Comparison of ENCODE assay signal across 33 mouse cellular contexts in genomic region chr17:57173351-57173750, GRCm38 (mm10). TPM values are rescaled to one million over a fixed set of nuclear protein-coding genes. Genes with fewer than 3 reads are reported as not detected.
DNase-seq lines count a peak whose midpoint lies in the region; ATAC-seq and TF ChIP-seq lines count a peak whose summit lies in the region.
"Had no signal": no experiment of that assay in that cellular context is flagged by ENCODE, and none has a peak within 500 bp of the region (broad histone marks: within the 10 kb centered on the region; RNA-seq: fewer than 3 reads in every experiment).

No protein-coding gene starts in this region.

- no peak for TF ChIP-seq POLR2A in lung, adult 2 months (IDR thresholded peaks at IDR 0.05; ENCODE audit: borderline replicate concordance, extremely low read depth, low read depth, low read length)
- TF ChIP-seq POLR2A in MEL (IDR thresholded peaks at IDR 0.05; ENCODE audit: control insufficient read depth in 1 of 2, insufficient read depth in 1 of 2, low read depth in 1 of 2, low read length in 2 of 2, poor library complexity in 1 of 2), result no peak

- H3K9me3 ChIP-seq in lung, embryonic 14.5 days (ENCODE audit: low read depth, low read length), result no peaks in the 10 kb centered on the region
- no peaks in the 10 kb centered on the region for H3K9me3 ChIP-seq in MEL (replicated peaks; ENCODE audit: insufficient read depth, low read length)
- H3K9me3 ChIP-seq: embryonic facial prominence, embryonic 10.5 days; embryonic facial prominence, embryonic 13.5 days; forebrain, embryonic 10.5 days; forebrain, embryonic 13.5 days; heart, embryonic 12.5 days; heart, embryonic 15.5 days; hindbrain, embryonic 10.5 days; hindbrain, embryonic 13.5 days had no signal

- no peaks in the 10 kb centered on the region for H3K4me1 ChIP-seq in lung, embryonic 14.5 days (ENCODE audit: insufficient read depth)
- no peaks in the 10 kb centered on the region; the same call in 1 of the 2 replicates for H3K4me1 ChIP-seq in lung, adult 2 months (ENCODE audit: control insufficient read depth, insufficient read depth, low read length)
- H3K4me1 ChIP-seq in MEL (ENCODE audit: control insufficient read depth in 1 of 2, insufficient read depth in 2 of 2, low read length in 2 of 2), result peaks cover 2 to 8% of the 10 kb centered on the region in 2 experiments
- H3K4me1 ChIP-seq: embryonic facial prominence, embryonic 10.5 days; embryonic facial prominence, embryonic 13.5 days; forebrain, embryonic 10.5 days; forebrain, embryonic 13.5 days; heart, embryonic 12.5 days; heart, embryonic 15.5 days; hindbrain, embryonic 10.5 days; hindbrain, embryonic 13.5 days had no signal

- no peak for TF ChIP-seq CTCF in lung, embryonic 14.5 days (IDR thresholded peaks at IDR 0.05; ENCODE audit: low read depth)
- TF ChIP-seq CTCF in lung, adult 2 months (IDR thresholded peaks at IDR 0.05; ENCODE audit: insufficient read depth, low read length), result no peak
- TF ChIP-seq CTCF in MEL (IDR thresholded peaks at IDR 0.05 in 2 of 3, conservative IDR thresholded peaks at IDR 0.05 in 1 of 3; ENCODE audit: control insufficient read depth in 1 of 3, insufficient read depth in 1 of 3, low read depth in 2 of 3, low read length in 3 of 3, poor library complexity in 1 of 3, severe bottlenecking in 1 of 3), result no peak

- no peak overlapping the region for H3K27ac ChIP-seq in lung, embryonic 14.5 days (ENCODE audit: low read depth)
- H3K27ac ChIP-seq in MEL (ENCODE audit: control insufficient read depth, low read depth, low read length), result no peak overlapping the region
- H3K27ac ChIP-seq: embryonic facial prominence, embryonic 10.5 days; embryonic facial prominence, embryonic 13.5 days; forebrain, embryonic 10.5 days; forebrain, embryonic 13.5 days; gastrocnemius, adult 2 months; heart, embryonic 15.5 days; hindbrain, embryonic 10.5 days; hindbrain, embryonic 13.5 days had no signal

- DNase-seq in heart, adult 11 months, result peak; percentile 59
- no peak for DNase-seq in heart, adult 18-20 months
- peak; percentile 29 for DNase-seq in lung, embryonic 14.5 days
- no peak for DNase-seq in lung, adult 2 months
- DNase-seq in MEL (ENCODE audit: low read depth, low spot score), result peak; percentile 60
- no peak for DNase-seq in frontal cortex, postnatal 10 days (ENCODE audit: low spot score in 2 of 2)
- DNase-seq: adrenal gland, adult 2 months; adrenal gland, postnatal 14 days; cerebellum, adult 11 months; cerebellum, adult 2 months; cerebellum, adult 9-11 months; cerebellum, postnatal 25 days; embryo, embryonic 11 days; gastrocnemius, adult 2 months; gastrocnemius, postnatal 14 days; heart, postnatal 10 days; heart, postnatal 36 days had no signal

- no peak overlapping the region for H3K4me3 ChIP-seq in lung, embryonic 14.5 days (ENCODE audit: low read depth, low read length)
- H3K4me3 ChIP-seq in lung, adult 2 months (replicated peaks; ENCODE audit: extremely low read depth, low read depth, low read length), result no peak overlapping the region
- no peak overlapping the region for H3K4me3 ChIP-seq in MEL (ENCODE audit: control insufficient read depth in 1 of 2, insufficient read depth in 1 of 2, low read depth in 2 of 2, low read length in 2 of 2)
- H3K4me3 ChIP-seq: embryonic facial prominence, embryonic 10.5 days; embryonic facial prominence, embryonic 13.5 days; erythroblast, embryonic 14.5 days; forebrain, embryonic 10.5 days; forebrain, embryonic 13.5 days; gastrocnemius, adult 2 months; heart, embryonic 12.5 days; heart, embryonic 15.5 days; hindbrain, embryonic 10.5 days; hindbrain, embryonic 13.5 days had no signal

- H3K79me2 ChIP-seq in MEL (ENCODE audit: control insufficient read depth, insufficient read depth, low read length, poor library complexity), result no peaks in the 10 kb centered on the region

- no peak for TF ChIP-seq EP300 in MEL (IDR thresholded peaks at IDR 0.05; ENCODE audit: low read depth in 1 of 2, low read length in 2 of 2)

- no peak overlapping the region for H3K9ac ChIP-seq in lung, embryonic 14.5 days
- no peak overlapping the region for H3K9ac ChIP-seq in MEL (ENCODE audit: control insufficient read depth, low read depth, low read length, poor library complexity, severe bottlenecking)
- H3K9ac ChIP-seq: embryonic facial prominence, embryonic 13.5 days; forebrain, embryonic 13.5 days; heart, embryonic 12.5 days; heart, embryonic 15.5 days; hindbrain, embryonic 13.5 days had no signal

- H3K27me3 ChIP-seq in lung, embryonic 14.5 days (ENCODE audit: insufficient read depth, low read length), result no peaks in the 10 kb centered on the region
- H3K27me3 ChIP-seq in MEL (ENCODE audit: control insufficient read depth in 1 of 2, insufficient read depth in 2 of 2, low read length in 2 of 2), result no peaks in the 10 kb centered on the region
- H3K27me3 ChIP-seq: embryonic facial prominence, embryonic 13.5 days; forebrain, embryonic 13.5 days; heart, embryonic 12.5 days; heart, embryonic 15.5 days; hindbrain, embryonic 13.5 days had no signal

- ATAC-seq in lung, embryonic 14.5 days (ENCODE audit: insufficient read depth), result peak; percentile 68; the same call in 1 of the 2 replicates
- 0 out of 2 replicates have a peak, but pooled peaks have one; percentile 17 for ATAC-seq in granulocyte monocyte progenitor cell, adult 5-6 weeks (replicated peaks; ENCODE audit: poor library complexity, severe bottlenecking)
- ATAC-seq in megakaryocyte, adult 5-6 weeks (ENCODE audit: poor library complexity, severe bottlenecking), result no peak
- ATAC-seq: forebrain, embryonic 13.5 days; forebrain, embryonic 16.5 days; hindbrain, embryonic 16.5 days had no signal

- WGBS in lung, embryonic 14.5 days, result 40% methylated on average over 4 of the region's 4 CpGs
- WGBS in lung, adult 2 months, result 48% methylated on average over 4 of the region's 4 CpGs

- no peak overlapping the region for H3K4me2 ChIP-seq in lung, embryonic 14.5 days
- H3K4me2 ChIP-seq: embryonic facial prominence, embryonic 13.5 days; forebrain, embryonic 13.5 days; heart, embryonic 12.5 days; heart, embryonic 15.5 days; hindbrain, embryonic 13.5 days had no signal

- TF ChIP-seq RAD21 in MEL (IDR thresholded peaks at IDR 0.05; ENCODE audit: low read depth, low read length), result no peak

- H3K36me3 ChIP-seq in lung, embryonic 14.5 days (ENCODE audit: insufficient read depth), result no peaks in the 10 kb centered on the region
- H3K36me3 ChIP-seq in MEL (ENCODE audit: control insufficient read depth in 1 of 2, insufficient read depth in 2 of 2, low read length in 2 of 2), result peaks cover 0 to 11% of the 10 kb centered on the region in 2 experiments; a peak in 2 of 4 replicates
- H3K36me3 ChIP-seq: embryonic facial prominence, embryonic 10.5 days; embryonic facial prominence, embryonic 13.5 days; forebrain, embryonic 10.5 days; heart, embryonic 12.5 days; heart, embryonic 15.5 days; hindbrain, embryonic 10.5 days; hindbrain, embryonic 13.5 days had no signal

TF ChIP-seq in MEL, 35 proteins besides CTCF, POLR2A, EP300 and RAD21:
- no peak for TF ChIP-seq MYC (IDR thresholded peaks at IDR 0.05; ENCODE audit: low read depth, low read length)
- no peak for TF ChIP-seq BHLHE40 (IDR thresholded peaks at IDR 0.05; ENCODE audit: borderline replicate concordance, low read depth, low read length)
- TF ChIP-seq POLR2AphosphoS5 (IDR thresholded peaks at IDR 0.05; ENCODE audit: borderline replicate concordance, low read depth, low read length), result no peak
- TF ChIP-seq ETS1 (IDR thresholded peaks at IDR 0.05; ENCODE audit: low read depth, low read length), result peak; percentile 51; the same call in 1 of the 2 replicates

RNA-seq across cellular contexts. Expression of gene Tnfsf14, which starts 20.6 kb away (rescaled TPM):
- total RNA-seq in heart, adult 18-20 months (2021), result under 1 TPM in 1 of 2 experiments, not detected in 1; 0.36 TPM
- polyA plus RNA-seq in lung, embryonic 14.5 days (2014; fragmentation: Nextera tagmentation; extraction: Ambion mirVana), result 0.16 and 0.46 TPM in 2 replicates
- polyA plus RNA-seq in lung, adult 2 months (2012; rRNA removed), result 1.8 and 1.9 TPM in 2 replicates
- total RNA-seq in MEL (2012; rRNA removed), result not detected in 2 replicates
- not detected for polyA plus RNA-seq in MEL (2012; ENCODE audit: insufficient read depth in 1 of 2, insufficient read length in 2 of 2, low read depth in 1 of 2, low replicate concordance in 2 of 2, missing spikeins in 1 of 2)
- total RNA-seq in granulocyte monocyte progenitor cell, adult 5-6 weeks (2014; fragmentation: Nextera tagmentation), result 6.4 and 7.6 TPM in 2 replicates
- total RNA-seq in granulocyte monocyte progenitor cell, adult 5-6 weeks (2017), result 5.2 and 5.8 TPM in 2 replicates
- 5.5 and 6.3 TPM in 2 replicates for total RNA-seq in megakaryocyte, adult 5-6 weeks (2015)
- 15.6 and 15.7 TPM in 2 replicates for total RNA-seq in megakaryocyte, adult 5-6 weeks (2017)
- total RNA-seq: gastrocnemius, adult 2 months; gastrocnemius, postnatal 14 days; heart, postnatal 10 days; heart, postnatal 36 days had no signal
- polyA plus RNA-seq: cerebellum, adult 2 months; cortical plate, adult 2 months; embryonic facial prominence, embryonic 10.5 days; embryonic facial prominence, embryonic 13.5 days; forebrain, embryonic 13.5 days; forebrain, embryonic 16.5 days; heart, embryonic 15.5 days; hindbrain, embryonic 16.5 days had no signal

RNA-seq across cellular contexts. Expression of gene Cd70, which starts 23.8 kb away (rescaled TPM):
- not detected for total RNA-seq in heart, adult 18-20 months (2021)
- polyA plus RNA-seq in lung, embryonic 14.5 days (2014; fragmentation: Nextera tagmentation; extraction: Ambion mirVana), result not detected in 2 replicates
- not detected in 2 replicates for polyA plus RNA-seq in lung, adult 2 months (2012; rRNA removed)
- not detected in 2 replicates for total RNA-seq in MEL (2012; rRNA removed)
- polyA plus RNA-seq in MEL (2012; ENCODE audit: insufficient read depth in 1 of 2, insufficient read length in 2 of 2, low read depth in 1 of 2, low replicate concordance in 2 of 2, missing spikeins in 1 of 2), result not detected
- not detected in 2 replicates for total RNA-seq in granulocyte monocyte progenitor cell, adult 5-6 weeks (2014; fragmentation: Nextera tagmentation)
- not detected in 2 replicates for total RNA-seq in granulocyte monocyte progenitor cell, adult 5-6 weeks (2017)
- not detected in 2 replicates for total RNA-seq in megakaryocyte, adult 5-6 weeks (2015)
- total RNA-seq in megakaryocyte, adult 5-6 weeks (2017), result not detected in 2 replicates
- total RNA-seq: adrenal gland, adult 2 months; adrenal gland, postnatal 14 days; adrenal gland, postnatal 4 days; gastrocnemius, adult 2 months; gastrocnemius, postnatal 14 days; heart, postnatal 10 days; heart, postnatal 36 days had no signal
- polyA plus RNA-seq: adrenal gland, adult 2 months; embryonic facial prominence, embryonic 10.5 days; embryonic facial prominence, embryonic 13.5 days; erythroblast, embryonic 14.5 days; forebrain, embryonic 10.5 days; forebrain, embryonic 13.5 days; forebrain, embryonic 16.5 days; gonadal fat pad, adult 2 months; heart, embryonic 12.5 days; heart, embryonic 15.5 days had no signal

RNA-seq across cellular contexts. Expression of gene C3, which starts 54.6 kb away (rescaled TPM):
- total RNA-seq in heart, adult 18-20 months (2021), result 100 to 1,000 TPM in 1 of 2 experiments, 10 to 100 TPM in 1; 69.5 to 194 TPM
- polyA plus RNA-seq in lung, embryonic 14.5 days (2014; fragmentation: Nextera tagmentation; extraction: Ambion mirVana), result 0.64 and 0.67 TPM in 2 replicates
- polyA plus RNA-seq in lung, adult 2 months (2012; rRNA removed), result 254 and 275 TPM in 2 replicates
- total RNA-seq in MEL (2012; rRNA removed), result 0.35 and 0.59 TPM in 2 replicates
- 1 to 10 TPM in 1 of 2 experiments, not detected in 1; 3.2 TPM for polyA plus RNA-seq in MEL (2012; ENCODE audit: insufficient read depth in 1 of 2, insufficient read length in 2 of 2, low read depth in 1 of 2, low replicate concordance in 2 of 2, missing spikeins in 1 of 2)
- 59.6 and 67.4 TPM in 2 replicates for total RNA-seq in granulocyte monocyte progenitor cell, adult 5-6 weeks (2014; fragmentation: Nextera tagmentation)
- total RNA-seq in granulocyte monocyte progenitor cell, adult 5-6 weeks (2017), result 146 and 183 TPM in 2 replicates
- 699 and 776 TPM in 2 replicates for total RNA-seq in megakaryocyte, adult 5-6 weeks (2015)
- 1,145 and 1,156 TPM in 2 replicates for total RNA-seq in megakaryocyte, adult 5-6 weeks (2017)

Comparison
In these comparisons a context has a peak if more than half of its experiments do, and no peak if none do; other contexts are left out.
1. DNase-seq: peak in heart, adult 11 months (single experiment), lung, embryonic 14.5 days (single experiment) and MEL (single experiment); none in heart, adult 18-20 months (0 of 2), lung, adult 2 months (single experiment) and frontal cortex, postnatal 10 days (0 of 2).
2. RNA of gene C3, which starts 54.6 kb away (total RNA-seq): 699 to 1,156 TPM in megakaryocyte, adult 5-6 weeks, 69.5 to 194 TPM in heart, adult 18-20 months and 59.6 to 183 TPM in granulocyte monocyte progenitor cell, adult 5-6 weeks; 0.35 to 0.59 TPM in MEL; every median in the first group is over 10 times any median in the second.